Mouse (Mus musculus): ENCODE data around the gene Neurog1. TPM values are rescaled to one million over a fixed set of nuclear protein-coding genes. Genes with fewer than 3 reads are reported as not detected.

The Neurog1 gene
- polyA plus RNA-seq, 1 experiment = not detected

GRCm38 (mm10) chr13:56249593-56250341 is 2.2 kb downstream of the Neurog1 start:
- TF ChIP-seq POLR2A (IDR thresholded peaks at IDR 0.05; ENCODE audit: low read depth, low read length) (no peak), CTCF (IDR thresholded peaks at IDR 0.05; ENCODE audit: borderline replicate concordance, insufficient read depth, low read length) (no peak)
- Histone ChIP-seq H3K4me3 (ENCODE audit: insufficient read depth, low read length) (no peak overlapping the region), H3K4me1 (ENCODE audit: control insufficient read depth, insufficient read depth, low read length) (no peaks in the 10 kb centered on the region)

GRCm38 (mm10) chr13:56243104-56243503 is 8.9 kb downstream of the Neurog1 start:
- no peak overlapping the region for H3K4me3 ChIP-seq (ENCODE audit: insufficient read depth, low read length)
- H3K27ac ChIP-seq (ENCODE audit: insufficient read depth, low read length) = no peak overlapping the region
- TF ChIP-seq POLR2A (IDR thresholded peaks at IDR 0.05; ENCODE audit: low read depth, low read length) (no peak), CTCF (IDR thresholded peaks at IDR 0.05; ENCODE audit: borderline replicate concordance, insufficient read depth, low read length) (no peak)
- no peaks in the 10 kb centered on the region for H3K4me1 ChIP-seq (ENCODE audit: control insufficient read depth, insufficient read depth, low read length)

More at GRCm38 (mm10) chr13:56249593-56250341, 2.2 kb downstream of the Neurog1 start:
- no peak overlapping the region for H3K27ac ChIP-seq (ENCODE audit: insufficient read depth, low read length)

GRCm38 (mm10) chr13:56240012-56240770 is 11.8 kb downstream of the Neurog1 start:
- no peaks in the 10 kb centered on the region for H3K4me1 ChIP-seq (ENCODE audit: control insufficient read depth, insufficient read depth, low read length)
- no peak overlapping the region for H3K27ac ChIP-seq (ENCODE audit: insufficient read depth, low read length)
- H3K4me3 ChIP-seq (ENCODE audit: insufficient read depth, low read length) = no peak overlapping the region
- TF ChIP-seq POLR2A (IDR thresholded peaks at IDR 0.05; ENCODE audit: low read depth, low read length) = no peak
- TF ChIP-seq CTCF (IDR thresholded peaks at IDR 0.05; ENCODE audit: borderline replicate concordance, insufficient read depth, low read length) = no peak

- Histone ChIP-seq H3K4me3 (ENCODE audit: insufficient read depth, low read length) (no peak overlapping the region), H3K4me1 (ENCODE audit: control insufficient read depth, insufficient read depth, low read length) (no peaks in the 10 kb centered on the region), H3K27ac (ENCODE audit: insufficient read depth, low read length) (no peak overlapping the region)
- no peak for TF ChIP-seq CTCF (IDR thresholded peaks at IDR 0.05; ENCODE audit: borderline replicate concordance, insufficient read depth, low read length)
- no peak for TF ChIP-seq POLR2A (IDR thresholded peaks at IDR 0.05; ENCODE audit: low read depth, low read length)
Measured at GRCm38 (mm10) chr13:56237905-56238304, 14.1 kb downstream of the Neurog1 start.

- Histone ChIP-seq H3K4me3 (ENCODE audit: insufficient read depth, low read length) (no peak overlapping the region), H3K27ac (ENCODE audit: insufficient read depth, low read length) (no peak overlapping the region), H3K4me1 (ENCODE audit: control insufficient read depth, insufficient read depth, low read length) (no peaks in the 10 kb centered on the region)
- no peak for TF ChIP-seq CTCF (IDR thresholded peaks at IDR 0.05; ENCODE audit: borderline replicate concordance, insufficient read depth, low read length)
- no peak for TF ChIP-seq POLR2A (IDR thresholded peaks at IDR 0.05; ENCODE audit: low read depth, low read length)
Measured at GRCm38 (mm10) chr13:56236194-56236593, 15.8 kb downstream of the Neurog1 start.

GRCm38 (mm10) chr13:56228790-56229189 is 23.2 kb downstream of the Neurog1 start:
- Histone ChIP-seq H3K27ac (ENCODE audit: insufficient read depth, low read length) (no peak overlapping the region), H3K4me1 (ENCODE audit: control insufficient read depth, insufficient read depth, low read length) (no peaks in the 10 kb centered on the region), H3K4me3 (ENCODE audit: insufficient read depth, low read length) (no peak overlapping the region)
- TF ChIP-seq POLR2A (IDR thresholded peaks at IDR 0.05; ENCODE audit: low read depth, low read length) = no peak
- TF ChIP-seq CTCF (IDR thresholded peaks at IDR 0.05; ENCODE audit: borderline replicate concordance, insufficient read depth, low read length) = no peak

- no peak for TF ChIP-seq CTCF (IDR thresholded peaks at IDR 0.05; ENCODE audit: borderline replicate concordance, insufficient read depth, low read length)
- no peak for TF ChIP-seq POLR2A (IDR thresholded peaks at IDR 0.05; ENCODE audit: low read depth, low read length)
- Histone ChIP-seq H3K4me3 (ENCODE audit: insufficient read depth, low read length) (no peak overlapping the region), H3K4me1 (ENCODE audit: control insufficient read depth, insufficient read depth, low read length) (no peaks in the 10 kb centered on the region), H3K27ac (ENCODE audit: insufficient read depth, low read length) (no peak overlapping the region)
Measured at GRCm38 (mm10) chr13:56226175-56226954, 25.6 kb downstream of the Neurog1 start.

- Histone ChIP-seq H3K4me3 (ENCODE audit: insufficient read depth, low read length) (no peak overlapping the region), H3K4me1 (ENCODE audit: control insufficient read depth, insufficient read depth, low read length) (no peaks in the 10 kb centered on the region), H3K27ac (ENCODE audit: insufficient read depth, low read length) (no peak overlapping the region)
- no peak for TF ChIP-seq CTCF (IDR thresholded peaks at IDR 0.05; ENCODE audit: borderline replicate concordance, insufficient read depth, low read length)
- TF ChIP-seq POLR2A (IDR thresholded peaks at IDR 0.05; ENCODE audit: low read depth, low read length) = no peak
Measured at GRCm38 (mm10) chr13:56223625-56224024, 28.3 kb downstream of the Neurog1 start.

- Histone ChIP-seq H3K4me3 (ENCODE audit: insufficient read depth, low read length) (no peak overlapping the region), H3K27ac (ENCODE audit: insufficient read depth, low read length) (no peak overlapping the region), H3K4me1 (ENCODE audit: control insufficient read depth, insufficient read depth, low read length) (no peaks in the 10 kb centered on the region)
- no peak for TF ChIP-seq CTCF (IDR thresholded peaks at IDR 0.05; ENCODE audit: borderline replicate concordance, insufficient read depth, low read length)
Measured at GRCm38 (mm10) chr13:56222849-56223246, 29.1 kb downstream of the Neurog1 start.

Data from embryonic fibroblast, embryonic 13.5 days (primary cell).